In genomic region chr3:138760685-138761119, GRCm38 (mm10) we compare ENCODE assay signal across 9 mouse cellular contexts. TPM values are rescaled to one million over a fixed set of nuclear protein-coding genes. Genes with fewer than 3 reads are reported as not detected.
A peak's percentile ranks its signal among the peaks of the same experiment; 100 is the strongest.
DNase-seq lines count a peak whose midpoint lies in the region; ATAC-seq and TF ChIP-seq lines count a peak whose summit lies in the region.
"Had no signal": no experiment of that assay in that cellular context is flagged by ENCODE, and none has a peak within 500 bp of the region (broad histone marks: within the 10 kb centered on the region; RNA-seq: fewer than 3 reads in every experiment).

No protein-coding gene starts in this region.

- WGBS in hindbrain, embryonic 15.5 days = 50% methylated on average over 11 of the region's 11 CpGs
- 83% methylated on average over 11 of the region's 11 CpGs for WGBS in hindbrain, embryonic 11.5 days
- 56% methylated on average over 11 of the region's 11 CpGs for WGBS in midbrain, embryonic 10.5 days

- H3K36me3 ChIP-seq in hindbrain, embryonic 15.5 days = no peaks in the 10 kb centered on the region
- H3K36me3 ChIP-seq in hindbrain, embryonic 11.5 days (ENCODE audit: control insufficient read depth, insufficient read depth, low read length) = no peaks in the 10 kb centered on the region
- H3K36me3 ChIP-seq in midbrain, embryonic 10.5 days = peaks cover 14% of the 10 kb centered on the region

- no peaks in the 10 kb centered on the region for H3K9me3 ChIP-seq in hindbrain, embryonic 15.5 days
- no peaks in the 10 kb centered on the region for H3K9me3 ChIP-seq in hindbrain, embryonic 11.5 days (ENCODE audit: control insufficient read depth, low read length)
- H3K9me3 ChIP-seq in midbrain, embryonic 10.5 days (replicated peaks) = no peaks in the 10 kb centered on the region
- H3K9me3 ChIP-seq: megakaryocyte, embryonic 14.5 days had no signal

- no peak for ATAC-seq in hindbrain, embryonic 15.5 days (ENCODE audit: low FRiP score, low read depth)
- no peak for ATAC-seq in hindbrain, embryonic 11.5 days (ENCODE audit: low FRiP score)

- no peak overlapping the region for H3K4me3 ChIP-seq in hindbrain, embryonic 15.5 days
- H3K4me3 ChIP-seq in hindbrain, embryonic 11.5 days (ENCODE audit: low read depth, low read length) = no peak overlapping the region
- H3K4me3 ChIP-seq in cortical plate, adult 2 months (ENCODE audit: insufficient read depth, low read length) = no peak overlapping the region
- no peak overlapping the region for H3K4me3 ChIP-seq in midbrain, embryonic 10.5 days
- H3K4me3 ChIP-seq: megakaryocyte, embryonic 14.5 days had no signal

- peaks cover 30% of the 10 kb centered on the region for H3K4me1 ChIP-seq in hindbrain, embryonic 15.5 days (replicated peaks)
- H3K4me1 ChIP-seq in hindbrain, embryonic 11.5 days (replicated peaks; ENCODE audit: control insufficient read depth, insufficient read depth, low read length) = no peaks in the 10 kb centered on the region
- peaks cover 11% of the 10 kb centered on the region for H3K4me1 ChIP-seq in cortical plate, adult 2 months (ENCODE audit: control insufficient read depth, insufficient read depth, low read length)
- peaks cover 38% of the 10 kb centered on the region for H3K4me1 ChIP-seq in midbrain, embryonic 10.5 days
- H3K4me1 ChIP-seq: megakaryocyte, embryonic 14.5 days had no signal

- no peaks in the 10 kb centered on the region for H3K27me3 ChIP-seq in hindbrain, embryonic 15.5 days
- no peaks in the 10 kb centered on the region for H3K27me3 ChIP-seq in hindbrain, embryonic 11.5 days (ENCODE audit: control insufficient read depth, insufficient read depth, low read length)
- no peaks in the 10 kb centered on the region for H3K27me3 ChIP-seq in midbrain, embryonic 10.5 days (ENCODE audit: low read depth, poor library complexity, severe bottlenecking)
- H3K27me3 ChIP-seq: megakaryocyte, embryonic 14.5 days had no signal

- TF ChIP-seq CTCF in cortical plate, adult 2 months (IDR thresholded peaks at IDR 0.05; ENCODE audit: extremely low read depth, insufficient read depth, low read length) = no peak

- DNase-seq in hindbrain, embryonic 11.5 days (ENCODE audit: low spot score) = no peak
- peak; percentile 31 for DNase-seq in adipocyte (ENCODE audit: low spot score)
- DNase-seq in midbrain, embryonic 10.5 days (ENCODE audit: low spot score) = no peak
- no peak for DNase-seq in urinary bladder, postnatal 10 days (ENCODE audit: low spot score)
- no peak for DNase-seq in spleen, postnatal 10 days (ENCODE audit: low spot score in 2 of 2)
- DNase-seq in thymus, postnatal 10 days (ENCODE audit: low spot score in 2 of 2) = no peak

- no peak overlapping the region for H3K4me2 ChIP-seq in hindbrain, embryonic 15.5 days
- H3K4me2 ChIP-seq in hindbrain, embryonic 11.5 days (replicated peaks; ENCODE audit: low read depth, low read length) = no peak overlapping the region

- 0 out of 2 replicates have a peak overlapping the region, but pooled peaks have one; percentile 14 for H3K27ac ChIP-seq in hindbrain, embryonic 15.5 days (replicated peaks)
- no peak overlapping the region for H3K27ac ChIP-seq in hindbrain, embryonic 11.5 days (ENCODE audit: low read depth, low read length)
- H3K27ac ChIP-seq in cortical plate, adult 2 months (ENCODE audit: insufficient read depth, low read length) = peak overlapping the region; percentile 63; the same call in 1 of the 2 replicates
- peak overlapping the region; percentile 28; the same call in 1 of the 2 replicates for H3K27ac ChIP-seq in midbrain, embryonic 10.5 days (replicated peaks)

- H3K9ac ChIP-seq in hindbrain, embryonic 15.5 days = no peak overlapping the region
- no peak overlapping the region for H3K9ac ChIP-seq in hindbrain, embryonic 11.5 days (ENCODE audit: low read depth, low read length)

- TF ChIP-seq POLR2A in cortical plate, adult 2 months (IDR thresholded peaks at IDR 0.05; ENCODE audit: extremely low read depth, insufficient read depth, low read length) = no peak

RNA-seq across cellular contexts. Expression of gene Tspan5, which starts 18.7 kb away (rescaled TPM):
- polyA plus RNA-seq in hindbrain, embryonic 15.5 days (2015; fragmentation: Nextera tagmentation; extraction: Ambion mirVana) = 92.7 and 104 TPM in 2 replicates
- 51.0 and 64.9 TPM in 2 replicates for polyA plus RNA-seq in hindbrain, embryonic 11.5 days (2014; fragmentation: Nextera tagmentation; extraction: Ambion mirVana)
- polyA plus RNA-seq in cortical plate, adult 2 months (2012; rRNA removed) = 224 and 226 TPM in 2 replicates
- 28.1 and 31.7 TPM in 2 replicates for polyA plus RNA-seq in midbrain, embryonic 10.5 days (2016; fragmentation: Nextera tagmentation; extraction: Ambion mirVana)
